Mouse (Mus musculus) forebrain, embryonic 16.5 days (tissue): ENCODE data around the gene Elavl2. TPM values are rescaled to one million over a fixed set of nuclear protein-coding genes. Genes with fewer than 3 reads are reported as not detected.

Experiments used
- microRNA-seq: library from miRNA; unstranded; fragments of <30 nt; microRNA quantifications from one replicate; pipeline ENCODE4, GENCODE M21; 2017
- polyA plus RNA-seq: library from polyadenylated mRNA; unstranded; fragments of >200 nt; fragmentation: Nextera tagmentation; extraction: Ambion mirVana; gene quantifications from 2 replicates; pipeline ENCODE4 v1.2.1, GENCODE M21; 2015

Gene Elavl2
- polyA plus RNA-seq, 1 experiment from 2014 or later, result 157 TPM

Small RNA genes within 50 kb of the gene (microRNA-seq; reads per million reads assigned to microRNA genes)
- gene Mir6402, result not detected
